Mouse (Mus musculus): ENCODE results near the gene Elovl6. TPM values are rescaled to one million over a fixed set of nuclear protein-coding genes. Genes with fewer than 3 reads are reported as not detected.

Elovl6 gene
- polyA plus RNA-seq, 1 experiment from 2014 or later: 25.0 TPM

Small RNAs within 50 kb of the gene (microRNA-seq; reads per million reads assigned to microRNA genes)
- gene Gm24515 (ENCODE audit: borderline number of aligned reads): not detected

Other genes with a start within 250 kb of the Elovl6 start
- 9.2 and 10.5 TPM in 2 replicates for gene Enpep, start 199.6 kb upstream of the Elovl6 start, polyA plus RNA-seq (2014; fragmentation: Nextera tagmentation; extraction: Ambion mirVana)
- gene Egf, start 223.0 kb downstream of the Elovl6 start, polyA plus RNA-seq (2014; fragmentation: Nextera tagmentation; extraction: Ambion mirVana): 1.9 and 2.2 TPM in 2 replicates

All from embryonic facial prominence, embryonic 14.5 days (tissue).